Mouse (Mus musculus) liver, embryonic 13.5 days (tissue): ENCODE measurements around the gene Gpha2. TPM values are rescaled to one million over a fixed set of nuclear protein-coding genes. Genes with fewer than 3 reads are reported as not detected.

ENCODE experiments used
- ATAC-seq: fragments of 200-750 bp; cut with Nextera tagmentation; 2 replicates; pipeline ENCODE4 v1.8.0; 2017; ENCODE audit warnings: low read depth, mild to moderate bottlenecking, moderate number of reproducible peaks, moderate library complexity
- DNase-seq: peaks from one replicate; pipeline ENCODE4 v3.0.0; 2022
- H3K27ac ChIP-seq: fragments of 300-500 bp; sonication (generic); 2 replicates; pipeline ENCODE4 v1.5.1; 2015; ENCODE audit warnings: moderate library complexity, mild to moderate bottlenecking, inconsistent platforms
- H3K27me3 ChIP-seq: fragments of 300-500 bp; sonication (generic); 2 replicates; pipeline ENCODE4 v1.6.1; 2015; ENCODE audit warnings: mild to moderate bottlenecking, inconsistent platforms
- H3K36me3 ChIP-seq: fragments of 300-500 bp; sonication (generic); 2 replicates; pipeline ENCODE4 v1.6.1; 2015; ENCODE audit warnings: mild to moderate bottlenecking, inconsistent platforms
- H3K4me1 ChIP-seq: fragments of 300-500 bp; sonication (generic); replicated peaks from 2 replicates; pipeline ENCODE4 v1.6.1; 2015; ENCODE audit warnings: inconsistent platforms
- H3K4me2 ChIP-seq: fragments of 300-500 bp; sonication (generic); 2 replicates; pipeline ENCODE4 v1.6.1; 2015; ENCODE audit warnings: inconsistent platforms, mild to moderate bottlenecking, moderate library complexity
- H3K4me3 ChIP-seq: fragments of 300-500 bp; sonication (generic); replicated peaks from 2 replicates; pipeline ENCODE4 v1.5.1; 2015; ENCODE audit warnings: mild to moderate bottlenecking, inconsistent platforms
- H3K9ac ChIP-seq: fragments of 300-500 bp; sonication (generic); 2 replicates; pipeline ENCODE4 v1.6.1; 2015; ENCODE audit warnings: mild to moderate bottlenecking, inconsistent platforms
- H3K9me3 ChIP-seq: fragments of 300-500 bp; sonication (generic); replicated peaks from 2 replicates; pipeline ENCODE4 v1.6.1; 2016; ENCODE audit warnings: inconsistent platforms
- WGBS: fragments of 180-500 bp; shearing (Covaris S2); methylation state at CpG from one replicate; pipeline ENCODE4 v1.1.7; 2015; ENCODE audit not compliant: insufficient replicate concordance; 5-methylcytosine and 5-hydroxymethylcytosine counted together
- polyA plus RNA-seq: library from polyadenylated mRNA; unstranded; fragments of >200 nt; fragmentation: Nextera tagmentation; extraction: Ambion mirVana; gene quantifications from 2 replicates; pipeline ENCODE4 v1.2.1, GENCODE M21; 2015

Gpha2 gene
- polyA plus RNA-seq, 1 experiment from 2014 or later = 0.17 TPM

GRCm38 (mm10) chr19:6264945-6265344 is 38.8 kb downstream of the Gpha2 start:
- WGBS = 68% methylated on average over 8 of the region's 8 CpGs
- DNase-seq (no peak), ATAC-seq (no peak)
- peak overlapping the region; percentile 46 for H3K4me3 ChIP-seq
- H3K4me2 ChIP-seq = peak overlapping the region; percentile 55
- peaks cover 33% of the 10 kb centered on the region for H3K4me1 ChIP-seq
- H3K9ac ChIP-seq = peak overlapping the region; percentile 55; the same call in 1 of the 2 replicates
- H3K36me3 ChIP-seq = peaks cover 23% of the 10 kb centered on the region
- no peak overlapping the region for H3K27ac ChIP-seq
- H3K27me3 ChIP-seq = peaks cover 6% of the 10 kb centered on the region
- H3K9me3 ChIP-seq = 0 out of 2 replicates have a peak, but pooled peaks cover 5% of the 10 kb centered on the region

GRCm38 (mm10) chr19:6265727-6266182 is 39.6 kb downstream of the Gpha2 start:
- DNase-seq = no peak
- Histone ChIP-seq H3K4me1 (peaks cover 41% of the 10 kb centered on the region), H3K9ac (no peak overlapping the region), H3K4me3 (no peak overlapping the region), H3K27ac (no peak overlapping the region), H3K27me3 (peaks cover 6% of the 10 kb centered on the region), H3K9me3 (0 out of 2 replicates have a peak, but pooled peaks cover 4% of the 10 kb centered on the region), H3K4me2 (peak overlapping the region; percentile 55), H3K36me3 (peaks cover 15% of the 10 kb centered on the region)
- no peak for ATAC-seq
- WGBS = 62% methylated on average over 6 of the region's 6 CpGs

- Histone ChIP-seq H3K36me3 (no peaks in the 10 kb centered on the region), H3K4me1 (peaks cover 56% of the 10 kb centered on the region), H3K27me3 (peaks cover 6% of the 10 kb centered on the region), H3K4me3 (no peak overlapping the region), H3K9ac (no peak overlapping the region), H3K4me2 (no peak overlapping the region), H3K9me3 (no peaks in the 10 kb centered on the region), H3K27ac (no peak overlapping the region)
- ATAC-seq (no peak), DNase-seq (no peak)
- WGBS = 57% methylated on average over 11 of the region's 11 CpGs
These were observed 41.4 kb downstream of the Gpha2 start for GRCm38 (mm10) chr19:6267306-6268169.

GRCm38 (mm10) chr19:6268170-6268528 is 42.0 kb downstream of the Gpha2 start:
- no peaks in the 10 kb centered on the region for H3K36me3 ChIP-seq
- whole genome bisulfite sequencing = 14% methylated on average over 8 of the region's 8 CpGs
- H3K27ac ChIP-seq = no peak overlapping the region
- H3K9me3 ChIP-seq = no peaks in the 10 kb centered on the region
- no peak overlapping the region for H3K4me2 ChIP-seq
- peaks cover 54% of the 10 kb centered on the region for H3K4me1 ChIP-seq
- DNase-seq = peak; percentile 74
- ATAC-seq = peak; percentile 59
- H3K9ac ChIP-seq = no peak overlapping the region
- peaks cover 6% of the 10 kb centered on the region for H3K27me3 ChIP-seq
- no peak overlapping the region for H3K4me3 ChIP-seq

GRCm38 (mm10) chr19:6268670-6269132 is 42.5 kb downstream of the Gpha2 start:
- Histone ChIP-seq H3K36me3 (no peaks in the 10 kb centered on the region), H3K9me3 (no peaks in the 10 kb centered on the region), H3K4me2 (no peak overlapping the region), H3K4me1 (peaks cover 58% of the 10 kb centered on the region), H3K27ac (no peak overlapping the region), H3K27me3 (peaks cover 6% of the 10 kb centered on the region), H3K4me3 (no peak overlapping the region), H3K9ac (no peak overlapping the region)
- 64% methylated on average over 7 of the region's 7 CpGs for WGBS
- no peak for ATAC-seq
- DNase-seq = no peak

GRCm38 (mm10) chr19:6269798-6270475 is 43.8 kb downstream of the Gpha2 start:
- 78% methylated on average over 8 of the region's 8 CpGs for WGBS
- no peaks in the 10 kb centered on the region for H3K36me3 ChIP-seq
- H3K27me3 ChIP-seq = peaks cover 6% of the 10 kb centered on the region
- no peaks in the 10 kb centered on the region for H3K9me3 ChIP-seq
- peaks cover 60% of the 10 kb centered on the region for H3K4me1 ChIP-seq
- ATAC-seq = no peak
- no peak overlapping the region for H3K4me2 ChIP-seq
- peak overlapping the region; percentile 42 for H3K9ac ChIP-seq
- H3K27ac ChIP-seq = peak overlapping the region; percentile 52; the same call in 1 of the 2 replicates
- no peak for DNase-seq
- no peak overlapping the region for H3K4me3 ChIP-seq

GRCm38 (mm10) chr19:6270661-6271060 is 44.5 kb downstream of the Gpha2 start:
- ATAC-seq = no peak
- Histone ChIP-seq H3K9ac (no peak overlapping the region), H3K4me3 (no peak overlapping the region), H3K36me3 (no peaks in the 10 kb centered on the region), H3K4me2 (no peak overlapping the region), H3K9me3 (no peaks in the 10 kb centered on the region), H3K27ac (no peak overlapping the region), H3K27me3 (peaks cover 6% of the 10 kb centered on the region), H3K4me1 (peaks cover 60% of the 10 kb centered on the region)
- 59% methylated on average over 9 of the region's 9 CpGs for WGBS
- DNase-seq = no peak

GRCm38 (mm10) chr19:6271206-6271605 is 45.0 kb downstream of the Gpha2 start:
- 68% methylated on average over 8 of the region's 8 CpGs for WGBS
- H3K4me2 ChIP-seq = no peak overlapping the region
- no peak for DNase-seq
- ATAC-seq = no peak
- H3K27me3 ChIP-seq = peaks cover 6% of the 10 kb centered on the region
- H3K27ac ChIP-seq = no peak overlapping the region
- no peaks in the 10 kb centered on the region for H3K36me3 ChIP-seq
- no peaks in the 10 kb centered on the region for H3K9me3 ChIP-seq
- H3K9ac ChIP-seq = no peak overlapping the region
- H3K4me3 ChIP-seq = no peak overlapping the region
- H3K4me1 ChIP-seq = peaks cover 64% of the 10 kb centered on the region

- 71% methylated on average over 7 of the region's 7 CpGs for WGBS
- Histone ChIP-seq H3K4me2 (no peak overlapping the region), H3K27ac (no peak overlapping the region), H3K36me3 (no peaks in the 10 kb centered on the region), H3K4me3 (no peak overlapping the region), H3K4me1 (peaks cover 65% of the 10 kb centered on the region), H3K9ac (no peak overlapping the region), H3K27me3 (peaks cover 6% of the 10 kb centered on the region), H3K9me3 (no peaks in the 10 kb centered on the region)
- no peak for DNase-seq
- ATAC-seq = no peak
These were observed 45.9 kb downstream of the Gpha2 start for GRCm38 (mm10) chr19:6272053-6272452.

- no peaks in the 10 kb centered on the region for H3K9me3 ChIP-seq
- DNase-seq (no peak), ATAC-seq (no peak)
- no peak overlapping the region for H3K9ac ChIP-seq
- H3K36me3 ChIP-seq = no peaks in the 10 kb centered on the region
- H3K4me3 ChIP-seq = no peak overlapping the region
- WGBS = 77% methylated on average over 4 of the region's 4 CpGs
- H3K27me3 ChIP-seq = no peaks in the 10 kb centered on the region
- no peak overlapping the region for H3K27ac ChIP-seq
- H3K4me2 ChIP-seq = no peak overlapping the region
- H3K4me1 ChIP-seq = peaks cover 68% of the 10 kb centered on the region
These were observed 46.6 kb downstream of the Gpha2 start for GRCm38 (mm10) chr19:6272738-6273137.

GRCm38 (mm10) chr19:6273592-6273991 is 47.4 kb downstream of the Gpha2 start:
- H3K27me3 ChIP-seq = no peaks in the 10 kb centered on the region
- DNase-seq (no peak), ATAC-seq (no peak)
- peaks cover 69% of the 10 kb centered on the region for H3K4me1 ChIP-seq
- peaks cover under 1% of the 10 kb centered on the region; the same call in 1 of the 2 replicates for H3K36me3 ChIP-seq
- no peak overlapping the region for H3K27ac ChIP-seq
- H3K4me2 ChIP-seq = no peak overlapping the region
- H3K9ac ChIP-seq = no peak overlapping the region
- H3K9me3 ChIP-seq = no peaks in the 10 kb centered on the region
- no peak overlapping the region for H3K4me3 ChIP-seq
- WGBS = 58% methylated on average over 4 of the region's 4 CpGs
